Mouse (Mus musculus) gastrocnemius, adult 2 months (tissue): Measurements from ENCODE around the gene Thoc7. TPM values are rescaled to one million over a fixed set of nuclear protein-coding genes. Genes with fewer than 3 reads are reported as not detected.

Experiments
- DNase-seq: peaks from one replicate; pipeline ENCODE4 v3.0.0; 2022
- H3K27ac ChIP-seq: fragments of 200-600 bp; 2 replicates; pipeline ENCODE4 v1.8.1; 2022; ENCODE audit warnings: mild to moderate bottlenecking
- H3K4me3 ChIP-seq: fragments of 200-600 bp; 2 replicates; pipeline ENCODE4 v1.8.1; 2022; ENCODE audit warnings: mild to moderate bottlenecking, moderate library complexity
- CTCF ChIP-seq: fragments of 200-600 bp; IDR thresholded peaks from 2 replicates; pipeline ENCODE4 v1.8.1; 2022; ENCODE audit warnings: antibody characterized with exemption, mild to moderate bottlenecking, moderate library complexity
- intact Hi-C: fragments of 180-260 bp; cut with DNase I; formaldehyde crosslinking; loops from one replicate; pipeline ENCODE4 v1.15.1; 2025
- long read RNA-seq, 2 experiments: library from polyadenylated mRNA; stranded (forward); transcript quantifications; one replicate each; pipeline ENCODE4 v2.0.0; 2021
- total RNA-seq, 2 experiments: library from RNA; stranded (reverse); gene quantifications; 2 replicates each; pipeline ENCODE4 v1.2.3; 2021

The Thoc7 gene
- total RNA-seq = 100 to 1,000 TPM; 125 to 155 TPM
- long read RNA-seq, experiment 1, transcript Thoc7-201 (8 exons, 937 nt) = major isoform, 56 of 92 reads
- long read RNA-seq, experiment 1, transcript Thoc7-210 (9 exons, 951 nt) = minor isoform, 6 of 92 reads
- long read RNA-seq, experiment 1, partial matches to known transcripts = 4 of 92 reads
- long read RNA-seq, experiment 1, other reads (novel, unspliced or antisense) = 26 of 92 reads
- long read RNA-seq, experiment 2, transcript Thoc7-201 (8 exons, 937 nt) = major isoform, 51 of 81 reads
- long read RNA-seq, experiment 2, transcript Thoc7-210 (9 exons, 951 nt) = minor isoform, 7 of 81 reads
- long read RNA-seq, experiment 2, partial matches to known transcripts = 7 of 81 reads
- long read RNA-seq, experiment 2, other reads (novel, unspliced or antisense) = 16 of 81 reads

GRCm38 (mm10) chr14:13961401-13962112, at the start of gene Thoc7, which contains the start of gene Atxn7:
TSS of gene Thoc7 (minus strand) at chr14:13961852.
TSS of gene Atxn7 (plus strand) at chr14:13961440.
- no peak for TF ChIP-seq CTCF

GRCm38 (mm10) chr14:14009712-14010111, 48.1 kb upstream of the Thoc7 start:
- TF ChIP-seq CTCF = no peak
- DNase-seq = no peak
- intact Hi-C loops = loop anchor here (5.0 to 10.0 kb wide), 3 partner anchors 47 to 88 kb away; partner anchors contain the start of genes Atxn7 and Thoc7
- Histone ChIP-seq H3K4me3 (no peak overlapping the region), H3K27ac (no peak overlapping the region)

More at GRCm38 (mm10) chr14:13961401-13962112, at the start of gene Thoc7, which contains the start of gene Atxn7:
- intact Hi-C loops = loop anchor here (5.0 kb wide), 3 partner anchors 51 to 161 kb away; partner anchors contain the start of gene Psmd6
- DNase-seq = peak; percentile 72
- peak within 1 kb of the TSS; percentile 97 for H3K4me3 ChIP-seq
- peak within 1 kb of the TSS; percentile 95 for H3K27ac ChIP-seq

GRCm38 (mm10) chr14:14002771-14003170, 41.1 kb upstream of the Thoc7 start:
- no peak for DNase-seq
- intact Hi-C loops = no loop called here
- no peak overlapping the region for H3K27ac ChIP-seq
- H3K4me3 ChIP-seq = no peak overlapping the region
- no peak for TF ChIP-seq CTCF

- peak; percentile 19; the same call in 1 of the 2 replicates for TF ChIP-seq CTCF
Measured at GRCm38 (mm10) chr14:13995206-13996097, 33.8 kb upstream of the Thoc7 start.

GRCm38 (mm10) chr14:13990741-13991140, 29.1 kb upstream of the Thoc7 start:
- TF ChIP-seq CTCF = no peak
- no peak for DNase-seq
- intact Hi-C loops = no loop called here
- H3K27ac ChIP-seq = no peak overlapping the region
- H3K4me3 ChIP-seq = no peak overlapping the region

More at GRCm38 (mm10) chr14:13995206-13996097, 33.8 kb upstream of the Thoc7 start:
- Histone ChIP-seq H3K27ac (no peak overlapping the region), H3K4me3 (no peak overlapping the region)
- no peak for DNase-seq
- intact Hi-C loops = no loop called here

- intact Hi-C loops = no loop called here
- no peak overlapping the region for H3K4me3 ChIP-seq
- DNase-seq = no peak
- TF ChIP-seq CTCF = no peak
- no peak overlapping the region for H3K27ac ChIP-seq
Measured at GRCm38 (mm10) chr14:13988397-13988796, 26.7 kb upstream of the Thoc7 start.

DNA sequence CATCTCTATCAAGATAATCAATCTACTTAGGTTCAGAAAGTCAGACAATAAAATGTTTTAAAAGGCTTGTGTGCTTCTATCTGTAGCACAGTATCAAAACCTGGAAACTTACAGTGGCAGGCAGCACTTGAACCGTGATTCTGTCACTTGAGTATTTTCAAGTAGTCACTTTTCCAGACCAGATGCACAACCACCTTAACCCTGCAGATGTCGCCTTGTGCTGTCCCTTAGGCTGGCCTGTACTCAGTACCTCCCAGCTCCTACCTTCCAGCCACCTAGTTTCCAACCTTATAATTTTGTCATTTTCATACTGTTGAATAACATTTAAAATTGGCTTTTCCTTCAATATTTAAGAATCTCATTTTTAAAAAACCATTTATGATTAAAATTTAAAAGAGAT, 20.5 kb upstream of the Thoc7 start:
- no peak overlapping the region for H3K27ac ChIP-seq
- intact Hi-C loops = no loop called here
- H3K4me3 ChIP-seq = no peak overlapping the region
- TF ChIP-seq CTCF = peak; percentile 40
- DNase-seq = no peak

DNA sequence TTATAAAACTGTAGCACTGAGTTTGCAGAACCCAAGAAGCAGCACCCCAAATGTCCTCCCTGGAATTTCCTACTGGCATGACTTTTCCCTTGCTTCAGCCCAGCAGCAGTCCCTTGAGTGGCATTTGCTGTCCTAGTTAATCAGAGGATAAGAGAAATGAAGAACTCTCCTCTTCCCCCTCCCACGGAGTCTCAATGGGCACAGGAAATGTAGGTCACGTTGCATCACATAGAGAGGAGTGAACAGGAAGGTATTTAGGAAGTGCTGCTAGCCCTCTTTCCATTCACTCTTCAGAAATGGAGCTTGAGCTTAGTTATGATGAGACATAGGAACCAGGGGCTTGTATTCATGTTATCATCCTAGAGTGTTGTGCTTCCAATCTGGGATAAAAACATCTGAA, 19.6 kb upstream of the Thoc7 start:
- Histone ChIP-seq H3K27ac (peak overlapping the region; percentile 9; the same call in 1 of the 2 replicates), H3K4me3 (no peak overlapping the region)
- intact Hi-C loops = no loop called here
- no peak for DNase-seq
- no peak for TF ChIP-seq CTCF

- no peak overlapping the region for H3K27ac ChIP-seq
- intact Hi-C loops = no loop called here
- H3K4me3 ChIP-seq = no peak overlapping the region
- no peak for TF ChIP-seq CTCF
- DNase-seq = no peak
Measured at GRCm38 (mm10) chr14:13977498-13977897, 15.8 kb upstream of the Thoc7 start.

- no peak overlapping the region for H3K27ac ChIP-seq
- TF ChIP-seq CTCF = no peak
Measured at GRCm38 (mm10) chr14:13971644-13972234, 10.1 kb upstream of the Thoc7 start.

GRCm38 (mm10) chr14:13970513-13970912, 8.9 kb upstream of the Thoc7 start:
- TF ChIP-seq CTCF = no peak
- Histone ChIP-seq H3K27ac (no peak overlapping the region), H3K4me3 (no peak overlapping the region)
- no peak for DNase-seq
- intact Hi-C loops = no loop called here

More at GRCm38 (mm10) chr14:13971644-13972234, 10.1 kb upstream of the Thoc7 start:
- intact Hi-C loops = no loop called here
- DNase-seq = no peak
- H3K4me3 ChIP-seq = no peak overlapping the region

GRCm38 (mm10) chr14:13968476-13968875, 6.8 kb upstream of the Thoc7 start:
- no peak for DNase-seq
- no peak for TF ChIP-seq CTCF
- intact Hi-C loops = no loop called here
- H3K27ac ChIP-seq = no peak overlapping the region
- H3K4me3 ChIP-seq = no peak overlapping the region
